Mouse (Mus musculus) embryonic facial prominence, embryonic 14.5 days (tissue): ENCODE data around the gene Slc26a11. TPM values are rescaled to one million over a fixed set of nuclear protein-coding genes. Genes with fewer than 3 reads are reported as not detected.

Experiments used
- ATAC-seq: fragments of 200-750 bp; cut with Nextera tagmentation; 2 replicates; pipeline ENCODE4 v1.8.0; 2017; ENCODE audit warnings: low read depth, moderate number of reproducible peaks, moderate TSS enrichment
- DNase-seq: peaks from one replicate; pipeline ENCODE4 v3.0.0-alpha.2; 2015; ENCODE audit warnings: low spot score
- H3K27ac ChIP-seq: fragments of 300-500 bp; sonication (generic); replicated peaks from 2 replicates; pipeline ENCODE4 v1.5.1; 2014; ENCODE audit warnings: low read depth, mild to moderate bottlenecking, low read length, moderate library complexity
- H3K27me3 ChIP-seq: fragments of 300-500 bp; sonication (generic); replicated peaks from 2 replicates; pipeline ENCODE4 v1.6.1; 2014; ENCODE audit warnings: low read length; ENCODE audit not compliant: control insufficient read depth, insufficient read depth
- H3K36me3 ChIP-seq: fragments of 300-500 bp; sonication (generic); 2 replicates; pipeline ENCODE4 v1.6.1; 2014; ENCODE audit warnings: low read length, mixed read lengths; ENCODE audit not compliant: control insufficient read depth, insufficient read depth
- H3K4me1 ChIP-seq: fragments of 300-500 bp; sonication (generic); 2 replicates; pipeline ENCODE4 v1.6.1; 2014; ENCODE audit warnings: antibody characterized with exemption, low read length; ENCODE audit not compliant: control insufficient read depth, insufficient read depth
- H3K4me2 ChIP-seq: fragments of 300-500 bp; sonication (generic); 2 replicates; pipeline ENCODE4 v1.6.1; 2014; ENCODE audit warnings: low read depth, mild to moderate bottlenecking, low read length, moderate library complexity, mixed read lengths
- H3K4me3 ChIP-seq: fragments of 300-500 bp; sonication (generic); 2 replicates; pipeline ENCODE4 v1.5.1; 2014; ENCODE audit warnings: low read depth, mild to moderate bottlenecking, low read length
- H3K9ac ChIP-seq: fragments of 300-500 bp; sonication (generic); 2 replicates; pipeline ENCODE4 v1.6.1; 2014; ENCODE audit warnings: low read depth, mild to moderate bottlenecking, low read length, moderate library complexity, mixed read lengths
- H3K9me3 ChIP-seq: fragments of 300-500 bp; sonication (generic); 2 replicates; pipeline ENCODE4 v1.6.1; 2016; ENCODE audit warnings: low read length; ENCODE audit not compliant: control insufficient read depth
- WGBS: fragments of 180-500 bp; shearing (Covaris S2); extraction: QIAGEN DNeasy Blood & Tissue Kit; methylation state at CpG from one replicate; pipeline ENCODE4 v1.1.7; 2014; 5-methylcytosine and 5-hydroxymethylcytosine counted together
- microRNA counts: library from miRNA; unstranded; fragments of <30 nt; microRNA quantifications from one replicate; lab custom pipeline; 2017
- microRNA-seq: library from miRNA; unstranded; fragments of <30 nt; microRNA quantifications from one replicate; pipeline ENCODE4, GENCODE M21; 2016; ENCODE audit warnings: borderline number of aligned reads
- polyA plus RNA-seq: library from polyadenylated mRNA; unstranded; fragments of >200 nt; fragmentation: Nextera tagmentation; extraction: Ambion mirVana; gene quantifications from 2 replicates; pipeline ENCODE4 v1.2.1, GENCODE M21; 2014

Gene Slc26a11
- polyA plus RNA-seq, 1 experiment from 2014 or later: 7.8 TPM

- no peaks in the 10 kb centered on the region for H3K9me3 ChIP-seq
- peak; percentile 83 for DNase-seq
- peaks cover 6% of the 10 kb centered on the region; the same call in 1 of the 2 replicates for H3K4me1 ChIP-seq
- ATAC-seq: peak; percentile 75
- peak overlapping the region; percentile 49 for H3K4me2 ChIP-seq
- peak overlapping the region; percentile 27 for H3K4me3 ChIP-seq
- 1% methylated on average over 25 of the region's 35 CpGs for WGBS
- H3K36me3 ChIP-seq: no peaks in the 10 kb centered on the region
- H3K27me3 ChIP-seq: no peaks in the 10 kb centered on the region
- no peak overlapping the region for H3K27ac ChIP-seq
- H3K9ac ChIP-seq: peak overlapping the region; percentile 28; the same call in 1 of the 2 replicates
Measured at GRCm38 (mm10) chr11:119428649-119429136, 73.3 kb downstream of the Slc26a11 start.

MicroRNA genes within 50 kb of the gene (microRNA counts, 519-probe panel; counts per million panel counts)
- 19.3 counts per million for microRNA mmu-miR-1932 (lab: Ali Mortazavi, UCI)

Small RNA genes within 50 kb of the gene (microRNA-seq; reads per million reads assigned to microRNA genes)
- not detected for gene Mir1932

Other genes starting within 250 kb of the Slc26a11 start
- 11.7 and 13.2 TPM in 2 replicates for gene Tbc1d16, start 127.1 kb upstream of the Slc26a11 start, polyA plus RNA-seq
- gene Ccdc40, start 127.0 kb upstream of the Slc26a11 start, polyA plus RNA-seq: 3.2 and 7.6 TPM in 2 replicates
- gene Gaa, start 87.7 kb upstream of the Slc26a11 start, polyA plus RNA-seq: 82.0 and 89.4 TPM in 2 replicates
- gene Eif4a3, start 55.5 kb upstream of the Slc26a11 start, polyA plus RNA-seq: 298 and 322 TPM in 2 replicates
- 0.93 and 1.4 TPM in 2 replicates for gene Card14, start 47.8 kb upstream of the Slc26a11 start, polyA plus RNA-seq
- 7.2 and 7.3 TPM in 2 replicates for gene Sgsh, start within 50 bp of the Slc26a11 start, polyA plus RNA-seq
- gene Rnf213, start 37.5 kb downstream of the Slc26a11 start, polyA plus RNA-seq: 5.0 and 5.3 TPM in 2 replicates
- gene Endov, start 135.8 kb downstream of the Slc26a11 start, polyA plus RNA-seq: 10.9 and 15.1 TPM in 2 replicates
- 1.9 and 2.6 TPM in 2 replicates for gene Nptx1, start 192.2 kb downstream of the Slc26a11 start, polyA plus RNA-seq
- 10.6 and 11.6 TPM in 2 replicates for gene Rptor, start 247.3 kb downstream of the Slc26a11 start, polyA plus RNA-seq